Mouse (Mus musculus) limb, embryonic 14.5 days (tissue): ENCODE results near the gene Abcc4. TPM values are rescaled to one million over a fixed set of nuclear protein-coding genes. Genes with fewer than 3 reads are reported as not detected.
"Not testable (repeated sequence)": the region's sequence is repeated elsewhere in the genome, so short reads cannot be mapped to it uniquely, and the experiment has no call there.

Experiments
- ATAC-seq: fragments of 200-750 bp; cut with Nextera tagmentation; 2 replicates; pipeline ENCODE4 v1.8.0; 2017; ENCODE audit warnings: low read depth, moderate number of reproducible peaks, moderate TSS enrichment; ENCODE audit not compliant: low FRiP score
- DNase-seq: peaks from one replicate; pipeline ENCODE4 v3.0.0-alpha.2; 2015; ENCODE audit warnings: low spot score
- H3K27ac ChIP-seq: fragments of 300-500 bp; sonication (generic); replicated peaks from 2 replicates; pipeline ENCODE4 v1.5.1; 2014; ENCODE audit warnings: low read depth, mild to moderate bottlenecking, low read length, moderate library complexity, mixed read lengths
- H3K27me3 ChIP-seq: fragments of 300-500 bp; sonication (generic); 2 replicates; pipeline ENCODE4 v1.6.1; 2014; ENCODE audit warnings: low read length, mixed read lengths; ENCODE audit not compliant: control insufficient read depth, insufficient read depth
- H3K36me3 ChIP-seq: fragments of 300-500 bp; sonication (generic); 2 replicates; pipeline ENCODE4 v1.6.1; 2014; ENCODE audit warnings: mild to moderate bottlenecking, low read length, moderate library complexity, mixed read lengths; ENCODE audit not compliant: control insufficient read depth, insufficient read depth
- H3K4me1 ChIP-seq: fragments of 300-500 bp; sonication (generic); 2 replicates; pipeline ENCODE4 v1.6.1; 2014; ENCODE audit warnings: antibody characterized with exemption, low read length, mixed read lengths; ENCODE audit not compliant: control insufficient read depth, insufficient read depth
- H3K4me2 ChIP-seq: fragments of 300-500 bp; sonication (generic); replicated peaks from 2 replicates; pipeline ENCODE4 v1.6.1; 2014; ENCODE audit warnings: low read depth, mild to moderate bottlenecking, low read length, moderate library complexity; ENCODE audit not compliant: severe bottlenecking
- H3K4me3 ChIP-seq: fragments of 300-500 bp; sonication (generic); replicated peaks from 2 replicates; pipeline ENCODE4 v1.5.1; 2014; ENCODE audit warnings: low read length
- H3K9ac ChIP-seq: fragments of 300-500 bp; sonication (generic); 2 replicates; pipeline ENCODE4 v1.6.1; 2014; ENCODE audit warnings: mild to moderate bottlenecking, low read depth, low read length, moderate library complexity; ENCODE audit not compliant: severe bottlenecking
- H3K9me3 ChIP-seq: fragments of 300-500 bp; sonication (generic); 2 replicates; pipeline ENCODE4 v1.6.1; 2016; ENCODE audit warnings: low read length; ENCODE audit not compliant: control insufficient read depth
- POLR2A ChIP-seq: fragments of 200-500 bp; IDR thresholded peaks from 2 replicates; pipeline ENCODE4 v1.8.0; 2012; ENCODE audit warnings: inconsistent platforms, mild to moderate bottlenecking, moderate library complexity, borderline replicate concordance; ENCODE audit not compliant: insufficient read depth, insufficient read length; ENCODE audit errors: extremely low read depth
- WGBS: fragments of 180-500 bp; shearing (Covaris S2); extraction: QIAGEN DNeasy Blood & Tissue Kit; methylation state at CpG from one replicate; pipeline ENCODE4 v1.1.7; 2014; 5-methylcytosine and 5-hydroxymethylcytosine counted together
- polyA plus RNA-seq, 2 experiments: library from polyadenylated mRNA; depleted of rRNA in 1 of 2; stranded (reverse) in 1 of 2; unstranded in 1 of 2; fragments of >200 nt; fragmentation: Nextera tagmentation in 1 of 2; extraction: Ambion mirVana in 1 of 2; gene quantifications; 2 replicates each; pipeline versions ENCODE4 v1.2.1 to v1.2.3; 2012 to 2014

Abcc4 gene
- polyA plus RNA-seq, 2 experiments = 1.3 to 2.1 TPM

DNA sequence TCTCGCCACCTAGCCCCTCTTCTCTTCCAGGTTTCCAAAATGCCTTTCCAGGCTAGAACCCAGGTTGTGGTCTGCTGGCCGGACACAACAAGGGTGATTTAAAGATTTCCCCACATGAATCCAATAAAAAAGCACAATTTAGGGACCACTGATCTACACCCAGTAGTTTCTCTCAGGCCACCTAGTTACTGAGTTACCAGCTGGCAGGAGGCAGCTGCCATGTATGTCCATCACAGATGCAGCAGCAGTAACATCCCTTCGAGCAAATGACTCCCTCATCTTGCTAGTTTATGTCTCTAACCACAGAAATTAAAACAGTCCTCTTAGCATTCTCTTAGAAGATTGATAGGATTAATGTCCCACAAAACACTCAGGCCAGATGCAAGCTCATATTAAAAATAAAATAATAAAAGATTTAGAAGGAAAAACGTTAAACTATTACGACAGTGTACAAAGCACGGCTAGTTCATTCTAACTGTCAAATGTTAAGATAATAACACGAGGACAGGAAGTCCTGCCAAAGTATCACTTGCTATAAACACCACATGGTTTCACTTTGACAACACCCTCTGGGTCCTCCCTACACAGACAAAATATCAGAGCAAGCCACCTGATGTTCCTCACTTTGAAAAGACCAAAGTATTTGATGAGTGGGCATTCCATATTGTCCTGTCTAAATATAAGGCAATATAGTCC lies 56.7 kb downstream of the Abcc4 start:
- Histone ChIP-seq H3K4me3 (no peak overlapping the region), H3K9ac (no peak overlapping the region), H3K27ac (no peak overlapping the region), H3K36me3 (no peaks in the 10 kb centered on the region), H3K27me3 (no peaks in the 10 kb centered on the region), H3K4me1 (no peaks in the 10 kb centered on the region), H3K4me2 (no peak overlapping the region), H3K9me3 (no peaks in the 10 kb centered on the region)
- TF ChIP-seq POLR2A = no peak
- no peak for ATAC-seq
- no peak for DNase-seq
- WGBS = 46% methylated on average over 6 of the region's 7 CpGs

DNA sequence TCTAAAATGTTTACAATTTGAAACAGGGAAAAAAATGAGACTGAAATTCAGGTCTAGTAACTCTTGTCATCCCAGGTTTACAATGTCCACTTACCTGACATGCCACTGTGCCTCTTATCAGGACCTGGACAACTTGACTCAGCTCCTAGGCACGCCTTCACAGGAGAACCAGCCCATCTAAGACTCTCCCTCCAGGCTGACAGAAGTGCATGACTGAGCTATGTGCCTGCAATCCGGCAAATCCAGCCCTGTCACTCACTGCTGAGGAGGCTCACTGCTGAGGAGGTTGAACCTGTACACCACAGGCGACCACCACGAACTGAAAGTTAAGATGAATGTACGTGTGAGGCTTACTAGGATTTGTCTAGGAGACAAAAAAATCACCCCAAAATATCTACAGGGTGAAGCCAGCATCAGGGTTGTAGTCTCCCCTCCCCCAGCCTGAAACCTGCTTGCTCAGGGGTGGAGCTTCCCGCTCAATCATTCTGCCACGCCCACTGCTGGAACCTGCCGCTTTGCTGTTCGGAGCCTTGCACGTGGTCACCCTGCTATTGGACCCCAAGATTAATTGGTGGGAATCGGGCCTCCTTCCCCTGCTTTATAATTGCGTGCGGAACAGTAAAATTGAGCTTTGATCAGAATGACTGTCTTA lies 63.0 kb downstream of the Abcc4 start:
- not testable (repeated sequence) for H3K9me3 ChIP-seq, H3K4me1 ChIP-seq, H3K4me2 ChIP-seq, H3K4me3 ChIP-seq, H3K36me3 ChIP-seq, ATAC-seq, DNase-seq, H3K27me3 ChIP-seq, H3K27ac ChIP-seq, H3K9ac ChIP-seq
- 73% methylated on average over 13 of the region's 13 CpGs for WGBS

DNA sequence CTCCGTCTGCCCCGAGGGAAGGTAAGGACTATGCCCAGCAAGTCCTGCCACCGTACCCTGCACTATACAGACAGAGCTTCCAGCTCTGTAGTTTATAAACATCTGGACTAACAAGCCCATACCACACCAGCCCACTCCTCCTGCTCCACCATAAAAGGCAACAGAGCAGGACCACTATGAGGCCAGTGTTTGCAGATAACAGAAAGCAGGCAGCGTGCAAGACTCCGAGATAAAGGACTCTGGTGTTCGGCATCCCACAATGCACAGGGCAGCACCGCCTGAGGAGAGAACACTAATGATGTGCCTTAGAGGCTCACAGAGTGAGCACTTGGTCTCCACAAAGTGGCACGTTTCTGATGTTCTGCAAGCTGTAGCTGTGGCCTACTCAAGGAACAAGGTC lies 63.9 kb downstream of the Abcc4 start:
- H3K4me3 ChIP-seq = no peak overlapping the region
- no peak overlapping the region for H3K4me2 ChIP-seq
- DNase-seq = no peak
- H3K4me1 ChIP-seq = no peaks in the 10 kb centered on the region
- no peak overlapping the region for H3K9ac ChIP-seq
- H3K9me3 ChIP-seq = no peaks in the 10 kb centered on the region
- H3K27ac ChIP-seq = no peak overlapping the region
- no peaks in the 10 kb centered on the region for H3K36me3 ChIP-seq
- WGBS = 78% methylated on average over 8 of the region's 8 CpGs
- no peaks in the 10 kb centered on the region for H3K27me3 ChIP-seq
- no peak for ATAC-seq
- TF ChIP-seq POLR2A = no peak

DNA sequence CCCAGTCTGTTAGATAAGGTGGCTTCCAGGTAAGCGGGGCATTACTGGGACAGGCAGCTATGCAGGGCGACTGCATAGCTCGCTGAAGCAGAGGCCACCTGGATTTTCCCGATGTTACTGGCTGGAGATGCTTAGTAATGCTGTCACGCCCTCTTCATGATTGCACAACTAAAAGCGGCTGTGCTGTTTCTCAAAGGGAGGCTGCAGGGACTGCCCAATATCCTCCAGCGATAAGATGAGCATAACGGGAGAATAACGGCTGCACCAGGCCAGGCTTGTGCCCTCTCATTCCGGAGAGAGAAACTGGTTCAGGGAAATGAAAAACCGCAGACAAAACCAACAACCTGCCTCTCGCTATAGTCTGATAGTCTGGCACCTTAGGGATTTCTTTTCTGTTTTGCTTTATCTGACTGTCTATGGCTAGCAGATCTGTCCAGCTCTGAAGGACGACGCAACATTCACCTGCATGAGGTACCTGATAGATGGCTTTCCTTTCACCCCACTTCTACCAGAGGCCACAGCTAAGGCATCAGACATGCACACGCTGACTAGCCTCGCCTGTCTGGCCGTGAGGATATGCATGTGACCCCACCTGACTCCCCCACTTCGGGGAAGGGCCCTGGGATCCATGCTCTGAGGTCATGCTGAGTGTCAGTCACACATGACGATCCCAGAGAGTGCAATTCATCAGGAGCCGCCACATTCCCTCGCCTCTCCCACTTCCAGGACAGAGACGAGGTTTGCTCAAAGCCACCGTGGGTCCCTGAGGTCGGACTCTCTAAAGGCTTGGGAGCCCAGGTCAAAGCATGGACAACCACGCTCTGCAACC lies 67.4 kb downstream of the Abcc4 start:
- TF ChIP-seq POLR2A = no peak
- Histone ChIP-seq H3K4me1 (peaks cover 7% of the 10 kb centered on the region; the same call in 1 of the 2 replicates), H3K27me3 (no peaks in the 10 kb centered on the region), H3K36me3 (no peaks in the 10 kb centered on the region), H3K4me3 (no peak overlapping the region), H3K27ac (no peak overlapping the region), H3K9ac (no peak overlapping the region), H3K4me2 (no peak overlapping the region), H3K9me3 (no peaks in the 10 kb centered on the region)
- DNase-seq = no peak
- 77% methylated on average over 25 of the region's 25 CpGs for WGBS
- no peak for ATAC-seq

DNA sequence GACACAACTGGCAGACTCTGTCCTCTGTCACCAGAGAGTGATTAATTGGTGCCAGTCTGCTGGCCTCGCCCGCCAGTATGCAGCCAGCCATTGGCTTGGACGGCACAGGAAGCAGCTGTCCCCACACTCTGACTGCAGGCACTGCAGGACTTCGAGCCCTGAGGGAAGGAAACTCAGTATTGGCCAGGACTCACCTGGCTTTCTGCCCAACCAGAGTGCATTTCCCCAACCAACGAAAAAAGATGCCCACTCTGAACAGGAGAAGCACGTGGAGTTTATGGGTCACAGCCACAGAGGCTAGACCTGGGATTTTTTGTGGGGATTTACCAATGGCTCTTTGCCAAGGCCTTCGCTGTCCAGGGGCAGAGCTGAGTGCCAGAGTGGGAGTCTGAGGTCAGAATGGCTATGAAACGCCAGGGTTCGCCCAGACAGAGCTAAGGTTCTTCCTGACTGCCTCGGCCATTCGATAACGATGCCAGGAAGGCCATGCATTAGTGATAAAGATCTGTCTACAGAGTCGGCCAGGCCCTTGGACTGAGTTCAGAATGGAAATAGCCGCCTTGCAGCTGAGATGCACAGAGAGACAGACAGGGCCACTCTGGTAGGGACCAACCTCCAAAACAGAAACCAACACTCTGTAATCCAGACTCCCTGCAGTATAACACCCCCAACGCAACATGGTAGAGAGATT lies 70.4 kb downstream of the Abcc4 start:
- Histone ChIP-seq H3K27me3 (no peaks in the 10 kb centered on the region), H3K4me2 (no peak overlapping the region), H3K36me3 (no peaks in the 10 kb centered on the region), H3K9me3 (no peaks in the 10 kb centered on the region), H3K4me3 (no peak overlapping the region), H3K9ac (no peak overlapping the region), H3K27ac (no peak overlapping the region), H3K4me1 (peaks cover 7% of the 10 kb centered on the region; the same call in 1 of the 2 replicates)
- 37% methylated on average over 15 of the region's 15 CpGs for WGBS
- ATAC-seq (peak; percentile 57), DNase-seq (peak; percentile 54)
- TF ChIP-seq POLR2A = no peak
